ENCODE assay signal across 23 mouse cellular contexts in genomic region chr8:110811793-110812192, GRCm38 (mm10). TPM values are rescaled to one million over a fixed set of nuclear protein-coding genes. Genes with fewer than 3 reads are reported as not detected.
"Had no signal": no experiment of that assay in that cellular context is flagged by ENCODE, and none has a peak within 500 bp of the region (broad histone marks: within the 10 kb centered on the region; RNA-seq: fewer than 3 reads in every experiment).

No protein-coding gene starts in this region.

- H3K9ac ChIP-seq: liver, postnatal 0 days; lung, embryonic 15.5 days; midbrain, embryonic 13.5 days; midbrain, embryonic 15.5 days; neural tube, embryonic 13.5 days; neural tube, embryonic 15.5 days had no signal

- H3K4me2 ChIP-seq: lung, embryonic 15.5 days; midbrain, embryonic 13.5 days; midbrain, embryonic 15.5 days; neural tube, embryonic 13.5 days; neural tube, embryonic 15.5 days had no signal

- H3K27ac ChIP-seq: lung, embryonic 15.5 days; macrophage; midbrain, embryonic 13.5 days; midbrain, embryonic 15.5 days; neural tube, embryonic 13.5 days; neural tube, embryonic 15.5 days had no signal

- H3K4me1 ChIP-seq: midbrain, embryonic 13.5 days; midbrain, embryonic 15.5 days; neural tube, embryonic 13.5 days; neural tube, embryonic 15.5 days had no signal

- H3K4me3 ChIP-seq: lung, embryonic 15.5 days; megakaryocyte, embryonic 14.5 days; midbrain, embryonic 13.5 days; midbrain, embryonic 15.5 days; neural tube, embryonic 13.5 days; neural tube, embryonic 15.5 days had no signal

- H3K27me3 ChIP-seq: lung, embryonic 15.5 days; megakaryocyte, embryonic 14.5 days; midbrain, embryonic 13.5 days; midbrain, embryonic 15.5 days; neural tube, embryonic 13.5 days; neural tube, embryonic 15.5 days had no signal

- H3K9me3 ChIP-seq: lung, embryonic 15.5 days; megakaryocyte, embryonic 14.5 days; midbrain, embryonic 13.5 days; midbrain, embryonic 15.5 days; neural tube, embryonic 13.5 days; neural tube, embryonic 15.5 days had no signal

- DNase-seq: liver, postnatal 0 days; lung, adult 2 months; lung, postnatal 14 days; lung, postnatal 36 days; retina, postnatal 1 day; right cerebral cortex, adult 18-20 months; right cerebral cortex, postnatal 25 days; right cerebral cortex, postnatal 4 days; spleen, adult 18-20 months; thymus, adult 18-20 months; thymus, postnatal 14 days; thymus, postnatal 36 days had no signal

- ATAC-seq: liver, postnatal 0 days; lung, postnatal 0 days; midbrain, embryonic 13.5 days; midbrain, embryonic 15.5 days had no signal

RNA-seq across cellular contexts. Expression of gene Il34, which starts 6.1 kb away (rescaled TPM):
- total RNA-seq: megakaryocyte progenitor cell, adult 5-6 weeks; monocyte, adult 5-6 weeks had no signal
- polyA plus RNA-seq: macrophage; neural tube, embryonic 11.5 days had no signal
